Comparison of ENCODE assay signal across 21 mouse cellular contexts in the genomic region with DNA sequence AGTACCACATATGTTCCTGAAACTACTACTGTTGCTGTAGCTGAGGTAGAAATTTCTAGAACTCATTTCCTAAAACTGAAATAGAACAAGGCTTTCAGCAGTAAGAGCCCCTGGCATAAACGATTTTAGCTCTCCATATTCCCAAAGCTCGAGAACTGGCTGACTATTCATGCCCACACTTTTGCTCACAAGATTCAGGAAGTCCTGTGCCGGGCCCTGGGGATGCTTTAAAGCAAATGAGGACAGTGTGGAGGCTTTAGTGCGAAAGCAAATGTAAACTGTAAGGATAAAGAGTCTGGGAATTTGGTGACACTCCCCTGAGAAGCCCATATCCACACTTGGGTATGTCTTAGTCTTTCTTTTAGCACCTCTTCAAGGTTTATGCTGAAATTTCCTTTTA. TPM values are rescaled to one million over a fixed set of nuclear protein-coding genes. Genes with fewer than 3 reads are reported as not detected.
DNase-seq lines count a peak whose midpoint lies in the region; ATAC-seq and TF ChIP-seq lines count a peak whose summit lies in the region.
"Had no signal": no experiment of that assay in that cellular context is flagged by ENCODE, and none has a peak within 500 bp of the region (broad histone marks: within the 10 kb centered on the region; RNA-seq: fewer than 3 reads in every experiment).

No protein-coding gene starts in this region.

- no peaks in the 10 kb centered on the region for H3K9me3 ChIP-seq in lung, embryonic 15.5 days
- H3K9me3 ChIP-seq in intestine, embryonic 15.5 days, result no peaks in the 10 kb centered on the region
- H3K9me3 ChIP-seq: forebrain, embryonic 10.5 days; forebrain, embryonic 13.5 days had no signal

- H3K27ac ChIP-seq in layer of hippocampus, adult 2 months, result peak overlapping the region; percentile 21; the same call in 1 of the 2 replicates
- 0 out of 2 replicates have a peak overlapping the region, but pooled peaks have one; percentile 15 for H3K27ac ChIP-seq in lung, embryonic 15.5 days
- H3K27ac ChIP-seq in intestine, embryonic 15.5 days, result no peak overlapping the region
- H3K27ac ChIP-seq: forebrain, embryonic 10.5 days; forebrain, embryonic 13.5 days; hindbrain, embryonic 14.5 days; hindbrain, postnatal 0 days had no signal

- H3K27me3 ChIP-seq in lung, embryonic 15.5 days, result no peaks in the 10 kb centered on the region
- no peaks in the 10 kb centered on the region for H3K27me3 ChIP-seq in intestine, embryonic 15.5 days (replicated peaks)
- H3K27me3 ChIP-seq: forebrain, embryonic 13.5 days had no signal

- no peak for DNase-seq in frontal cortex, postnatal 25 days (ENCODE audit: low spot score in 2 of 2)
- no peak for DNase-seq in layer of hippocampus, adult 2 months (ENCODE audit: low spot score in 2 of 2)
- DNase-seq in layer of hippocampus, adult 18-20 months (ENCODE audit: low spot score in 2 of 2), result no peak
- DNase-seq in lung, postnatal 36 days, result no peak
- DNase-seq in brain, adult 2 months (ENCODE audit: low read depth, low spot score), result peak; percentile 67
- DNase-seq: adrenal gland, adult 8-10 months; adrenal gland, postnatal 25 days; cerebellum, adult 18-20 months; cerebellum, adult 9-10 months; cerebellum, postnatal 14 days; gastrocnemius, postnatal 25 days; heart, postnatal 4 days had no signal

- ATAC-seq in frontal cortex, adult (ENCODE audit: low TSS enrichment), result peak; percentile 97
- no peak for ATAC-seq in lung, embryonic 15.5 days (ENCODE audit: borderline replicate concordance, extremely low read depth, low FRiP score, low TSS enrichment)
- no peak for ATAC-seq in intestine, embryonic 15.5 days
- ATAC-seq: forebrain, embryonic 13.5 days; forebrain, embryonic 16.5 days; hindbrain, postnatal 0 days had no signal

- no peak for TF ChIP-seq CTCF in layer of hippocampus, adult 2 months (conservative IDR thresholded peaks at IDR 0.05)

- H3K4me1 ChIP-seq in lung, embryonic 15.5 days, result peaks cover 22% of the 10 kb centered on the region; the same call in 1 of the 2 replicates
- H3K4me1 ChIP-seq in intestine, embryonic 15.5 days (replicated peaks), result no peaks in the 10 kb centered on the region
- H3K4me1 ChIP-seq: forebrain, embryonic 13.5 days had no signal

- H3K4me3 ChIP-seq in layer of hippocampus, adult 2 months, result no peak overlapping the region
- no peak overlapping the region for H3K4me3 ChIP-seq in lung, embryonic 15.5 days
- no peak overlapping the region for H3K4me3 ChIP-seq in intestine, embryonic 15.5 days (replicated peaks)
- H3K4me3 ChIP-seq: forebrain, embryonic 10.5 days; forebrain, embryonic 13.5 days had no signal

- WGBS in lung, embryonic 15.5 days, result 29% methylated on average over 4 of the region's 4 CpGs
- WGBS in intestine, embryonic 15.5 days, result 48% methylated on average over 4 of the region's 4 CpGs

- no peaks in the 10 kb centered on the region for H3K36me3 ChIP-seq in lung, embryonic 15.5 days
- H3K36me3 ChIP-seq in intestine, embryonic 15.5 days, result no peaks in the 10 kb centered on the region
- H3K36me3 ChIP-seq: forebrain, embryonic 10.5 days had no signal

- H3K9ac ChIP-seq in lung, embryonic 15.5 days, result no peak overlapping the region
- no peak overlapping the region for H3K9ac ChIP-seq in intestine, embryonic 15.5 days
- H3K9ac ChIP-seq: forebrain, embryonic 13.5 days; hindbrain, embryonic 14.5 days had no signal

- no peak overlapping the region for H3K4me2 ChIP-seq in lung, embryonic 15.5 days
- H3K4me2 ChIP-seq in intestine, embryonic 15.5 days (replicated peaks), result no peak overlapping the region
- H3K4me2 ChIP-seq: forebrain, embryonic 13.5 days; heart, embryonic 11.5 days; hindbrain, embryonic 14.5 days had no signal

RNA-seq across cellular contexts. Expression of a gene that starts 40.0 kb away (rescaled TPM):
- total RNA-seq in layer of hippocampus, adult 2 months (2021), result 100 to 1,000 TPM; 110 to 123 TPM
- 10 to 100 TPM; 92.0 to 95.8 TPM for total RNA-seq in layer of hippocampus, adult 18-20 months (2021)
- 2.2 and 2.3 TPM in 2 replicates for polyA plus RNA-seq in lung, embryonic 15.5 days (2015; fragmentation: Nextera tagmentation; extraction: Ambion mirVana)
- 0.85 and 1.2 TPM in 2 replicates for polyA plus RNA-seq in intestine, embryonic 15.5 days (2015; fragmentation: Nextera tagmentation; extraction: Ambion mirVana)
